Mouse (Mus musculus): ENCODE data around the gene Gm14406.
"Not testable (repeated sequence)": the region's sequence is repeated elsewhere in the genome, so short reads cannot be mapped to it uniquely, and the experiment has no call there.

Gm14406 gene

GRCm38 (mm10) chr2:177577998-177578397, at the start of gene Gm14406:
Gm14406 (minus strand) TSS chr2:177578210.
- not testable (repeated sequence) for DNase-seq

DNA sequence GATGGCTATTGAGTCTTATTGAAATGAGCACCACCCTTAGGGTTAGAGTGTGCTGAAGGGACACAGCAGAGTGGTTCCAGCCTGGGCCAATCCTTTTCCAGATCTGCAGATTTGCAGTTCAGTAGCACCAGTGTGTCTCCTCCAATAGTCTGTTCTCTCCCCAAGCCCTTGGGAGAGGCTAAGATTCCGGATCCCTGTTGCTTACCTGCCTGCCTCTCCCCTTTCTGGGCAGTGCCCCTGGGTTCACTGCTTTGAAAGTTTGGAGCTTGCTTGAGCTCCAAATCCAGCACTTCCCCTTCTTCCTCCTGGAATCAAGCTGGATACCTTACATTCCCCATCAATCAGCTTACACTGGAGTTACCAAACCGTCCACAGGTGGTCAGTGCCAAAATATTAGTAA, 2.9 kb downstream of the Gm14406 start:
- not testable (repeated sequence) for DNase-seq

DNA sequence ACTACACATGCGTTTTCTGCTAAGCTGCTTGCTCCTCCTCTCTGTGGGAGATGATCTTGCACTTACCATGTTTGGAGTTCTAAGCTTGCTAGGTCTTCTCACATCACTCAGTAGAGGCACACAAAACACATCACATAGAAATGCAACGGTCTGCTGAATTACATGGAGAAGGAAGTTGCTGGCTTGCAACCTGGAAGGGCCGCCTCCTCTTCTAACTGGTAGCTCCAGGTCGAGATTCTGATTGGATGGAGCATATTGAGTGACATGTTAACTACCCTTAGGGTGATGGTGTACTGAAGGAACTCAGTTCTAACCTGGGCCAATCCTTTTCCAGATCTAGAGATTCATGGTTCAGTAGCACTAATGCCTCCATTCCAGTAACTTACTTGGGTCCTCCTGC, 18.6 kb downstream of the Gm14406 start:
- DNase-seq = not testable (repeated sequence)

GRCm38 (mm10) chr2:177555261-177555660, 22.7 kb downstream of the Gm14406 start:
- not testable (repeated sequence) for DNase-seq

DNA sequence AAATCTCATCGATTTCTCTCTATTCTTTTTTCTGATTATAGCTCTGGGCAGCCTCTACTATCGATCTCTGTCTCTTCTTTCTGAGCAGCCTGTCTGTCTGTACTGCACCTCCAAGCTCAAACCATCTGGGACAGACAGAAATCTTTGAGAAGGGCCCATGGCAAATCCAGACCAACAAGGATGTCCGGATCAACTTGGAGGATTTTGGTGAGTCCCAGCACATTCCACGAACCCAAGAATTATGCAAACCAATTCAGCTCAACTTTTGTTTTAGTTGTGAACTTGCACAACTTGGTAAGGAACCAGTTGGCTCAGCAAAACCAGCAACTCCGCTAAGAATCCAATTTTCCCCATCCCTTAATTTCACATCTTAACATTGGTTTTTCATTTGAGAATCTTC, 40.3 kb downstream of the Gm14406 start:
- DNase-seq = not testable (repeated sequence)

GRCm38 (mm10) chr2:177537141-177537540, 40.9 kb downstream of the Gm14406 start:
- not testable (repeated sequence) for DNase-seq

DNA sequence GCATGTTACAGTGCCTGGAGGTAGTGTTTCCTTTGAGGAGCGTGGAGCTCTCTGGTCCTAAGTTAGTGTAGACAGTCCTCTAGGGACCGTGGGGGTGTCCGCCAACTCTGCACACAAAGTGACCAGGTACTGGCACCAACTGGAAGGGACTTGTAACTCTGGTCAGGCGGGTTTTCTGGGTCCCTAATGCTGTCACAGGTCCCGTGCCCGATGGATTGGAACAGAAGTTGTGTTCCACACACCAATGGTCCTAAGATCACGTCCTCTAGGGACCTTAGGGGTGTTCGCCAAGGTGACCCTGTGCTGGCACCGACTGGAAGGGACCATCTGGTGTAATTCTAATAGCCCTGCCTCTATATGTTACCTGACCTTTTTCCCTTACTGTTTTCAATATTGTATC, 42.1 kb downstream of the Gm14406 start:
- DNase-seq = no peak

GRCm38 (mm10) chr2:177524171-177524570, 53.8 kb downstream of the Gm14406 start:
- not testable (repeated sequence) for DNase-seq

- DNase-seq = not testable (repeated sequence)
Observed at GRCm38 (mm10) chr2:177523674-177524073, 54.3 kb downstream of the Gm14406 start.

DNA sequence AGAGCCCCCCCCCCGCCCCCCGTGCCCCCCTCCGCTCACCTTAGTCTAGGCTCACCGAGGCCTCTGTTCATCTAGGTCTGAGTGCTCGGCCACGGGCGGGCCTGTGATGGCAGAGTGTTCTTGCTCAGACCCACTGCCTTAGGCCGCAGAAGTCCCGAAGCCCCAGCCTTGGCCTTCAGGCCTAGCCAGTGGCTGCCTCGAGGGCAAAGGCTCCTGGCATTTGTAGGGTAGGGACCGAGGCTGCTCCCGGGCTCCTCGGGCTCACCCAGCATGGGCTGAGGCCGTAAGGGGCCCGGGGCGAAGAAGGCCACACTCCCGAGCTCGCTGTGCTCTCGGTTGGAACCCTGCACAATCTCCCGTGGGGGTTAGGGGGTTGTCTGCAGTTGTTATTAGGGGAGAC, 54.9 kb downstream of the Gm14406 start:
- DNase-seq = no peak

- no peak for DNase-seq
Observed at GRCm38 (mm10) chr2:177520035-177520434, 58.0 kb downstream of the Gm14406 start.
